Mouse (Mus musculus): ENCODE measurements around the gene Gsta2. TPM values are rescaled to one million over a fixed set of nuclear protein-coding genes. Genes with fewer than 3 reads are reported as not detected.

The Gsta2 gene
- polyA plus RNA-seq (2015; fragmentation: Nextera tagmentation; extraction: Ambion mirVana), result not detected in 2 replicates

DNA sequence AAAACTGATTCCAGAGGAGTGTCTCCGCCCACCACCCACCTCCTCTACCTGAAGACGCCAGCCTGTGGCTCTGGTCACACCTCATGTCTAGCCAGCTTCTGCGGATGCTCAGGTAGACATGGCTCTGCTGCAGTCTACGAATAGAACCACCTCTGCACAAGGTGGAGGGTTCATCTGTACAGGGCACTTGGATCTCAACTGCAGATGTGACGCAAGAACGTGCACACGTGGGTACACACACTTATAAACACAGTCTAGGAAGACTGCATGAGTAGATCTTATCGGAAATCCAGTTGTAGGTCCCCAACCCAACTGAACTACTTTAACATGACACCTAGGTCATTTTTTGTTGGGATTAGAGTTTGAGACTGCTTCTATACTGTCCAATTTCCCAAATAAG is at the start of gene Gsta2:
Gsta2 (minus strand) TSS at position 178 of the 400 bp plus-strand sequence.
- Histone ChIP-seq H3K4me1 (ENCODE audit: control insufficient read depth, insufficient read depth, low read length) (no peaks in the 10 kb centered on the region), H3K27ac (ENCODE audit: low read length) (no peak within 1 kb of the TSS), H3K27me3 (ENCODE audit: control insufficient read depth, insufficient read depth, low read depth, low read length) (no peaks in the 10 kb centered on the region), H3K9ac (ENCODE audit: low read depth, low read length) (no peak within 1 kb of the TSS), H3K9me3 (replicated peaks; ENCODE audit: control insufficient read depth, low read length, poor library complexity, severe bottlenecking) (no peaks in the 10 kb centered on the region), H3K4me2 (ENCODE audit: low read length) (no peak within 1 kb of the TSS), H3K4me3 (ENCODE audit: low read depth, low read length) (no peak within 1 kb of the TSS), H3K36me3 (ENCODE audit: control insufficient read depth, insufficient read depth, low read length) (no peaks in the 10 kb centered on the region)
- ATAC-seq, result no peak
- WGBS, result 90% methylated on average over 8 of the region's 8 CpGs

DNA sequence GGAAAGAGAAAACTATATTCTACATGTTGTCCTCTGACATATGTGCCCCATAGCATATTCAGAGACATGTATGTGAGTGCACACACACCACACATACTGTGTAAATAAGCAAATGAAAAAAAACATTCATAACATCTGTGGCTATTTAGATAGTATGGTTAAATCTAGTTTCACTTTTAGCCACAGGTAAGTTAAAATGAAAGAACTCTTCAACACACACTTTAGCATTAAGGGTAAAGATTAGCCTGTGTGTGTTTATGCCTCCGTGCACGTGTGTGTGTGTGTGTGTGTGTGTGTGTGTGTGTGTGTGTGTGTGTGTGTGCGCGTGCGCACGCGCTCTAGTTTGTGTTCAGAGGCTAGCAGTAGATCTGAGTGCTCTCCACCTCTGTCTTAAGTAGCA is 46.0 kb upstream of the Gsta2 start:
- Histone ChIP-seq H3K4me2 (ENCODE audit: low read length) (no peak overlapping the region), H3K27ac (ENCODE audit: low read length) (no peak overlapping the region), H3K9ac (ENCODE audit: low read depth, low read length) (no peak overlapping the region), H3K9me3 (replicated peaks; ENCODE audit: control insufficient read depth, low read length, poor library complexity, severe bottlenecking) (no peaks in the 10 kb centered on the region), H3K4me1 (ENCODE audit: control insufficient read depth, insufficient read depth, low read length) (no peaks in the 10 kb centered on the region), H3K4me3 (ENCODE audit: low read depth, low read length) (no peak overlapping the region), H3K27me3 (ENCODE audit: control insufficient read depth, insufficient read depth, low read depth, low read length) (peaks cover 8% of the 10 kb centered on the region), H3K36me3 (ENCODE audit: control insufficient read depth, insufficient read depth, low read length) (no peaks in the 10 kb centered on the region)
- ATAC-seq, result no peak
- WGBS, result 91% methylated on average over 7 of the region's 7 CpGs

DNA sequence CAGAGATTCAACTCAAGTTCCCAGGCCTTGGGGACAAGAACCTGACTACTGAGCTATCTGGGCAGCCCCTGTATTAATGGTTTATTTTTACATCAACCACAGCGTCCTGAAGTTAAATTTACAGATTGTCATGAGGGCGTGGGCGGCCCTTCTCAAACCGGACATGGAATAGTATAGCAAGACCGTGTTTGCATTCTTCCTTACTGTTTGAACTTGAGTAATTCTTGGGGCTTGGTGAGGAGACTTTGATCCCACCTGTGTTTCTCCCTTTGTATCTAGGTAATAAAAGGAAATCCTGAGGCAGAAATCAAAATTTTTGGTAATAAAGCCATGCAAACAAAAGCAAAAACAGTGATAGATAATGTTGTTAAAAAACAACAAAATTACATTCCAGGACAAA is 45.0 kb upstream of the Gsta2 start:
- no peak overlapping the region for H3K4me2 ChIP-seq (ENCODE audit: low read length)
- peaks cover 3% of the 10 kb centered on the region; the same call in 1 of the 2 replicates for H3K4me1 ChIP-seq (ENCODE audit: control insufficient read depth, insufficient read depth, low read length)
- no peak overlapping the region for H3K4me3 ChIP-seq (ENCODE audit: low read depth, low read length)
- no peak for ATAC-seq
- H3K27ac ChIP-seq (ENCODE audit: low read length), result no peak overlapping the region
- no peak overlapping the region for H3K9ac ChIP-seq (ENCODE audit: low read depth, low read length)
- no peaks in the 10 kb centered on the region for H3K36me3 ChIP-seq (ENCODE audit: control insufficient read depth, insufficient read depth, low read length)
- H3K9me3 ChIP-seq (replicated peaks; ENCODE audit: control insufficient read depth, low read length, poor library complexity, severe bottlenecking), result no peaks in the 10 kb centered on the region
- WGBS, result 93% methylated on average over 5 of the region's 5 CpGs
- peaks cover 18% of the 10 kb centered on the region for H3K27me3 ChIP-seq (ENCODE audit: control insufficient read depth, insufficient read depth, low read depth, low read length)

DNA sequence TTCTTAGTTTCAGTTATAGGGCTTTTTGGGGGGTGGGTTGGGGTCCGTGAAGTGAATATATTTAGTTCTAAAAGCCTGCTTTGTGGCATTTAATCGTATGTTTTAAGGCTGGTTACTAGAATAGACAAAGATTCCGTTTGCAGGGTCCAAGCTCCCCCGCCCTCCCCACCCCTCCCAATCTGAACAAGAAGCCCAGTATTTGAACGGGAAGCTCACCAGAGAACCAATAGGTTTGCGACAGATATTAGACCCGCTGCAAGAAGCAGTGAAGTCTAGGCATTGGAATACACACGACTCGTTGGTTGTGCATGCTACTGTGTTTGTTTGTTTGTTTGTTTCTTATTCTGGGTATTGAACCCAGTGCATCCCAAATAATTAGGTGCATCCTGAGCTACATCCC is 40.9 kb upstream of the Gsta2 start:
- no peak overlapping the region; the same call in 1 of the 2 replicates for H3K4me2 ChIP-seq (ENCODE audit: low read length)
- 60% methylated on average over 9 of the region's 9 CpGs for WGBS
- ATAC-seq, result no peak
- no peak overlapping the region; the same call in 1 of the 2 replicates for H3K4me3 ChIP-seq (ENCODE audit: low read depth, low read length)
- H3K36me3 ChIP-seq (ENCODE audit: control insufficient read depth, insufficient read depth, low read length), result no peaks in the 10 kb centered on the region
- no peaks in the 10 kb centered on the region for H3K9me3 ChIP-seq (replicated peaks; ENCODE audit: control insufficient read depth, low read length, poor library complexity, severe bottlenecking)
- peaks cover 47% of the 10 kb centered on the region for H3K27me3 ChIP-seq (ENCODE audit: control insufficient read depth, insufficient read depth, low read depth, low read length)
- no peak overlapping the region for H3K9ac ChIP-seq (ENCODE audit: low read depth, low read length)
- no peak overlapping the region for H3K27ac ChIP-seq (ENCODE audit: low read length)
- peaks cover 7% of the 10 kb centered on the region; the same call in 1 of the 2 replicates for H3K4me1 ChIP-seq (ENCODE audit: control insufficient read depth, insufficient read depth, low read length)

DNA sequence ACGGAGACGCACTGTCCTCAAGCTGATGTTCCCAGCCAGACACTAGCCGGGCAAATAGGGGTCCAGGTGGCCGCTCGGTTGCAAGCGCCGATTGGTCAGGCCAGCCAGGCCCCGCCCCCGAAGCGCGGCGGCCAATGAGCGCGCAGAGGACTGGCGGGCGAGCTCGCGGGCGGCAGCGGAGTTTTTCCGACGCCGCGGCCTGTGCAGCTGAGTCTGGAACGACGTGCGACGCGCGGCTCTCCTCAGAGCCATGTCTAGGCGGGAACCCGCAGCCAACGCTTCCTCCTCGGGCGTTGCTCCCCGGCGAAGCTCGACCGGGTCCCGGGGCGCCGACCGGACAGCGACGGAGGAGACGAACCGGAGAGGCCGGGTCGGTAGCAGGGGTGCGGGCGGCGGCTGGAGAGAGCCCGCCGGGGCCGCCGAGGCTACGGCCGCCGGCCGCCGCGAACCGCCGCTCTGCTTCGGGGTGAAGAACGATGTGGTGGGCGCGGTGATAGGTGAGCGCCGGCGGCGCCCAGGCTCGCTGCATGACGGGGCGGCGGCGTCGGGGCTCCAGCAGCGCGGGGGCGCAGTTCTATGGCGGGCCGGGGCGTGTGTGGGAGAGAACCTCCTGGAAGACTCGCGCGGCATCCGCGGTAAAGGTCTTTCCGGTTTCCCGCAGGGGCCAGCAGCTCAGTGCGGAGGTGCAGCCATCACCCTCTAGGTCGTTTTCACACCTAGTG is 40.2 kb upstream of the Gsta2 start, which contains the start of gene Ddx43:
Ddx43 (plus strand) TSS at position 148 of the 722 bp plus-strand sequence.
- H3K27ac ChIP-seq (ENCODE audit: low read length), result no peak within 1 kb of the TSS
- H3K27me3 ChIP-seq (ENCODE audit: control insufficient read depth, insufficient read depth, low read depth, low read length), result peaks cover 47% of the 10 kb centered on the region

DNA sequence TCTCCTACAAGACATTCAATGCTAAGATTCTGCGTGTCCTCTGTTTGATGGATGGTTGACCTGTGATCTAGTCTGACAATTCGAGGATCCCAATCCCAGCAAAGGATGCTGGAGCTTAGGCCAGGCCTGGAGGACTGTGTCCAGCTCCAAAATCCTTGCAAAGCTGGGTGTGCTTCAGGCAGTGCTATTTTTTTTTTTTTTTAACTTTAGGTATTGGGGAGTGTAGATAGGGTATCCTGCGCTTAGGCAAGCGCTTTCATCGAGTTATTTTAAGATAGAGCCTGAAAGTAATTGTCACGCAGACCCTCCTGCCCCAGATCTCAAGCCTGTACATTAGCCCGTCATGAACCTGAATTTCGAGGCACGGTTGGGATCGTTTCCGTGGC is 39.6 kb upstream of the Gsta2 start:
- H3K27ac ChIP-seq (ENCODE audit: low read length), result no peak overlapping the region
- 39% methylated on average over 11 of the region's 11 CpGs for WGBS
- peak overlapping the region; percentile 55 for H3K4me3 ChIP-seq (ENCODE audit: low read depth, low read length)
- H3K27me3 ChIP-seq (ENCODE audit: control insufficient read depth, insufficient read depth, low read depth, low read length), result peaks cover 47% of the 10 kb centered on the region
- H3K4me2 ChIP-seq (ENCODE audit: low read length), result peak overlapping the region; percentile 72
- H3K9me3 ChIP-seq (replicated peaks; ENCODE audit: control insufficient read depth, low read length, poor library complexity, severe bottlenecking), result no peaks in the 10 kb centered on the region
- no peaks in the 10 kb centered on the region for H3K36me3 ChIP-seq (ENCODE audit: control insufficient read depth, insufficient read depth, low read length)
- H3K4me1 ChIP-seq (ENCODE audit: control insufficient read depth, insufficient read depth, low read length), result peaks cover 7% of the 10 kb centered on the region; the same call in 1 of the 2 replicates
- H3K9ac ChIP-seq (ENCODE audit: low read depth, low read length), result 0 out of 2 replicates have a peak overlapping the region, but pooled peaks have one; percentile 55
- no peak for ATAC-seq

More for the DNA sequence above, 40.2 kb upstream of the Gsta2 start, which contains the start of gene Ddx43:
- Histone ChIP-seq H3K4me1 (ENCODE audit: control insufficient read depth, insufficient read depth, low read length) (peaks cover 7% of the 10 kb centered on the region; the same call in 1 of the 2 replicates), H3K36me3 (ENCODE audit: control insufficient read depth, insufficient read depth, low read length) (no peaks in the 10 kb centered on the region), H3K9me3 (replicated peaks; ENCODE audit: control insufficient read depth, low read length, poor library complexity, severe bottlenecking) (no peaks in the 10 kb centered on the region), H3K4me2 (ENCODE audit: low read length) (peak within 1 kb of the TSS; percentile 72), H3K9ac (ENCODE audit: low read depth, low read length) (peak within 1 kb of the TSS; percentile 55), H3K4me3 (ENCODE audit: low read depth, low read length) (peak within 1 kb of the TSS; percentile 55)
- peak; percentile 98 for ATAC-seq
- WGBS, result 4% methylated on average over 65 of the region's 93 CpGs

DNA sequence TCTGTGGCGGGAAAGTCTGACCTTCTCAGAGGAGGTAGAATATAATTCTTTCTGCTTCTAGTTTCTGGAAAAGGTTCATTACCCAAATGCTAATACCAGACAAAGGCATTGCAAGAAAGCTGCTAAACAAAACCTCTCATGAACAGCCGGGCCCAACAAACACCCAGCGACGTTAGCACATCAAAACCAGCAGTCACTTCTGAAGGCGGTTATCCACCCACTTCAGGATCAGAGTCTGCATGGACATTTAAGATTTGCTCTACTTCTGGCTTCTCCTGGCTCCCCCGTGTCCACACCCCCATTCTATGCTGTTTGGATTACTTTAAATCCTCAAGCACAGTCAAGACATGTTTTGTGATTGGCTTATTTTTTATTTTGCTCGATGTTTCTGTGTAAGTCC is 39.0 kb upstream of the Gsta2 start:
- peaks cover 47% of the 10 kb centered on the region for H3K27me3 ChIP-seq (ENCODE audit: control insufficient read depth, insufficient read depth, low read depth, low read length)
- no peak for ATAC-seq
- H3K27ac ChIP-seq (ENCODE audit: low read length), result no peak overlapping the region
- H3K4me3 ChIP-seq (ENCODE audit: low read depth, low read length), result no peak overlapping the region
- peaks cover 7% of the 10 kb centered on the region; the same call in 1 of the 2 replicates for H3K4me1 ChIP-seq (ENCODE audit: control insufficient read depth, insufficient read depth, low read length)
- no peaks in the 10 kb centered on the region for H3K36me3 ChIP-seq (ENCODE audit: control insufficient read depth, insufficient read depth, low read length)
- H3K4me2 ChIP-seq (ENCODE audit: low read length), result no peak overlapping the region
- no peak overlapping the region for H3K9ac ChIP-seq (ENCODE audit: low read depth, low read length)
- 68% methylated on average over 7 of the region's 7 CpGs for WGBS
- H3K9me3 ChIP-seq (replicated peaks; ENCODE audit: control insufficient read depth, low read length, poor library complexity, severe bottlenecking), result no peaks in the 10 kb centered on the region

DNA sequence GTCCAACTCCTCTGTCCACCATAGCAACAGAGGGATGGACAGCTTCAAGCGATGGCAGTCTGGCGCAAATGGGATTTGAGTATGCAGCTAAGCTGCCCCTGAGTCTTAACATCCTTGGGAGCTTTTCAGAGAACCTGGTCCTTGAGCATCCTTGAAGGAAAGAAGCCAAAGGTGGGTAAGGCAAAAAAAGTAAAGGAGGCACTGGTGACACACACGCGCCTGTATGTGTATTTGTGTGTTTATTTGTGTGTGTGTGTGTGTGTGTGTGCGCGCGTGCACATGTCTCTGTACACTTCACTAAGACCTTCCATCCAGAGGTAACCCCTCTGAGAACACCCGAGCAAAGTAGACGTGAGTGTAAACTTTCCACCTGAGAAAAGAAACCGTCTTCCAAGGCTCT is 38.2 kb upstream of the Gsta2 start:
- Histone ChIP-seq H3K9ac (ENCODE audit: low read depth, low read length) (no peak overlapping the region), H3K4me2 (ENCODE audit: low read length) (no peak overlapping the region), H3K27ac (ENCODE audit: low read length) (no peak overlapping the region), H3K36me3 (ENCODE audit: control insufficient read depth, insufficient read depth, low read length) (no peaks in the 10 kb centered on the region), H3K27me3 (ENCODE audit: control insufficient read depth, insufficient read depth, low read depth, low read length) (peaks cover 47% of the 10 kb centered on the region), H3K9me3 (replicated peaks; ENCODE audit: control insufficient read depth, low read length, poor library complexity, severe bottlenecking) (no peaks in the 10 kb centered on the region), H3K4me3 (ENCODE audit: low read depth, low read length) (no peak overlapping the region), H3K4me1 (ENCODE audit: control insufficient read depth, insufficient read depth, low read length) (peaks cover 7% of the 10 kb centered on the region; the same call in 1 of the 2 replicates)
- no peak for ATAC-seq
- 90% methylated on average over 10 of the region's 10 CpGs for WGBS

DNA sequence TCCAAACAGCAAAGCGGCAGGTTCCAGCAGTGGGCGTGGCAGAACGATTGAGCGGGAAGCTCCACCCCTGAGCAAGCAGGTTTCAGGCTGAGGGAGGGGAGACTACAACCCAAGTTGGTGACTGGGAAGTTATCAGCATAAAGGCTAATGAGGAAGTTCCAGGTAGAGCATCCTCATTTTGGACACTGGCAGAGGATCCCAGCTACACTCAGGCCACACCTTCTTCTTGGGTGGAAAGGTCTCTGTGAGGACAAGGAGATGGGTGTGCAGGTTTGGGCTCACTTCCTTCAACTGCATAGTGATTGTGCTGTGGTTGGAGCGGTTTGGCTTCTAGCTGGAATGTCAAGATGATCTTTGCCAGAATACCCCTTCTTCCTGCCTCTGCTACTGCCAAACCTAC is 34.4 kb upstream of the Gsta2 start:
- no peak for ATAC-seq
- 63% methylated on average over 5 of the region's 5 CpGs for WGBS
- Histone ChIP-seq H3K36me3 (ENCODE audit: control insufficient read depth, insufficient read depth, low read length) (no peaks in the 10 kb centered on the region), H3K27me3 (ENCODE audit: control insufficient read depth, insufficient read depth, low read depth, low read length) (peaks cover 25% of the 10 kb centered on the region), H3K4me2 (ENCODE audit: low read length) (no peak overlapping the region), H3K9me3 (replicated peaks; ENCODE audit: control insufficient read depth, low read length, poor library complexity, severe bottlenecking) (no peaks in the 10 kb centered on the region), H3K4me3 (ENCODE audit: low read depth, low read length) (no peak overlapping the region), H3K27ac (ENCODE audit: low read length) (no peak overlapping the region), H3K9ac (ENCODE audit: low read depth, low read length) (no peak overlapping the region), H3K4me1 (ENCODE audit: control insufficient read depth, insufficient read depth, low read length) (no peaks in the 10 kb centered on the region)

Data from midbrain, embryonic 16.5 days (tissue).